Mouse (Mus musculus) frontal cortex, postnatal 14 days (tissue): ENCODE measurements at regions not wholly inside any gene's neighbourhood (a gene's known extent, or its start where the extent isn't known, plus 50 kb on each side); places are given as distances from the start of the nearest gene placed in this dataset.

Experiments
- DNase-seq, 2 experiments: peaks; one replicate each; pipeline ENCODE4 v3.0.0; 2022; ENCODE audit warnings: low spot score in 2 of 2

GRCm38 (mm10) chr14:73952511-73952910 is 291.5 kb downstream of the Gm21750 start:
- no peak for DNase-seq

- DNase-seq: no peak
These were observed 317.7 kb downstream of the Gm21750 start for GRCm38 (mm10) chr14:73978694-73979093.

DNA sequence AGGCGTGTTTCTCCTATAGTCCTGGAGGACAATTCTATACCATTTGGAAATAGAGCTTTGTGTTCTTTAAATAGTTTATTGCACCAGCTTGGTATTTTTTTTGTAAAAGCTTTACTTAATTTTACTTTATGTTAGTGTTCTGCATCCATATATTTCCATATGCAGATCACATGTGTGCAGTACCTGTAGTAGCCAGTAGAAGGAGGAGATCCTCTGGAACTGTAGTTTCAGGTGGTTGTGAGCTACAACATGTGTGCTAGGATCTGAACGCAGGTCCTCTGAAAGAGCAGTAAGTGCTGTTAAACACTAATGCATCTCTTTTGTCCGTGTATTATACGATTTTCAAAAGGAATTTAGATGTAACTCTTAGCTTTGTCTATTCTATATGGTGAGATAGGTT is 335.2 kb downstream of the Gm21750 start:
- DNase-seq: no peak

GRCm38 (mm10) chr14:73997796-73998195 is 336.8 kb downstream of the Gm21750 start:
- no peak for DNase-seq

DNA sequence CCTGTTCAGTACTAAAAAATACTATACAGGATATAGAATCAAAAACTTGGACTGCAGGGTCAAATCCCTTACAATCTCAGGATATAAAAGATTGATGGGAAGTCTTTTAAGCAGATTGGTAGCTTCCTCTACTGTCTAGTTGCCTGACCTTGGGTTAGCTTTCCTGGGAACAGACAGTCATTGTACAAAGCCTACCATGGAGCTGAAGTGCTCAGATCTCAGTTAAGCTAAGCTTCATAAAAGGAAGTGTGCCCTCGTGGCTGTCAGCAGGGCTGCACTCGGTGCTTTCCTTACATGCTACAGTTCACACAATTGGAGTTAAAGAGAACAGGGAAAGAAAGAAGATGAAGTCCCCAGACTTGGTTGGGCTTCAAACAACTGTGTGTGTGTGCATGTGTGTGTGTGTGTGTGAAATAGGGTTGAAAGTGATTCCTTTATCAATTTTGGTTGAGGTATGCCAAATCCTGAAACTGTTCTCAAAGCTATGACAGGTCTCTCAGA is 338.4 kb downstream of the Gm21750 start:
- DNase-seq: no peak

GRCm38 (mm10) chr14:74006911-74007310 is 345.9 kb downstream of the Gm21750 start:
- no peak for DNase-seq

DNA sequence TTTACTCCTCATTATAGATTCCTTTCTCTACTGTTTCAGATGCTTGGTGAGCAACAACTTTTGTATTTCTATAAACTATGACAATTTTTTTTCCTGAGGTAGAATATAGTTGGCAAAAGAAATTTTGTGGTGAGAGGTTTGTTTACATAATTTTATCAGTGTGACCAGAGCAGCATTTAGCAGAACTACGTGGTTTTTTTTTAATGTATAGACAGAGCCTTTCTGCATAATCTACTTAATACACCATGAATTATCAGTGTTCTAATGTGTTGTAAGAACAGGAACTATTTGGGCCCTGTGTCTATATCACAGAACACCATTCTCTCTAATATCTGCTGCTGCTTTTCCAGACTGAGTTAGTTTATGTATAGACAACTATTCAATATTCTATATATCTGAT is 350.5 kb downstream of the Gm21750 start:
- DNase-seq: no peak

DNA sequence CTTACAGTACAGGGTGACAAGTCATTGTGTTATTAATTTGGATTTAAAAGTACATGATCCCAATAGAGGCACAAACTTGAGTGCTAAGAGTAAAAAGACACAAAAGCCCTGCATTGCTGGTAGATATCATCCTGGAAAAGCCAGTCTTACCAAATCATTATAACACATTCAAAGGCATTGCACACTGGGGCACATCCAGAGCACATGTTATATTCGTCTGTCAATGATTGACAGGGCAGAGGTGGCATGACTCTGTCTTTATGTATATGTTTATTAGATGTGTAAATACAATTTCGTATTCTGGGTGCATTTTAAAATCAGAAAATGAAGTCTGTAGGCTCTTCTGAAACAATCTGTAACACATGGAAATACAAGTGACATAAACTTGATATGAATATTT is 358.4 kb downstream of the Gm21750 start:
- no peak for DNase-seq

DNA sequence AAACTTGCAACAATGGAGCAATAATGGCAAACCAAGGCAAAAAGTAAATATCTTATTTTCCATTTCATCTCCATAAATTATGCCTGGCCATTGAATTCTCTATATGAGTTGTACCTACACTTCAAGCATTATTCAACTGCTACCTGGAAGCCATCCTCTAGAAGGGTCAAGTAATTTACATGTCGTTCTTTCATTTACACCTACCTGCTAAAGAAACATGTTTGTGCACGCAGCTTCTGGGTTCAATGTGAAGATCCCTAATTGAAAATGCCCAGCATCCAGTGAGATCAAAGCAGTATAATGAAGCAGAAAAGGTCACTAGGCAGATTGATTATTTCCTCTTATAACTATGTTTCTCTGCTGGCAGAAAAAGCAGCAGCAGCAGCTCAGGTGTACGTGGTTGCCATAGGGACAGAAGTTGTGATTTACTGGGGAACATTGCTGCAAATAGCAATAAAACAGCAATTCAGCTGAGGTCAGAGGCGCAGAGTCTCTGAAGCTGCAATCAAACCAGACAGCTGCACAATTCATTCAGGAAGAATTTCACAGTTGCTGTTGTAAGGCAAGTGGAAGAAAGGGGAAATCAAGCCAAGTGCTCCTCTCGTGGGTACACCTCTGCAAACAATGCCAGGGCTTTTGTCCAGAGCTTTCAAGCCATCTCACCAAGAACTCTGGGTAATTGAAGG is 386.1 kb downstream of the Gm21750 start:
- no peak for DNase-seq

DNA sequence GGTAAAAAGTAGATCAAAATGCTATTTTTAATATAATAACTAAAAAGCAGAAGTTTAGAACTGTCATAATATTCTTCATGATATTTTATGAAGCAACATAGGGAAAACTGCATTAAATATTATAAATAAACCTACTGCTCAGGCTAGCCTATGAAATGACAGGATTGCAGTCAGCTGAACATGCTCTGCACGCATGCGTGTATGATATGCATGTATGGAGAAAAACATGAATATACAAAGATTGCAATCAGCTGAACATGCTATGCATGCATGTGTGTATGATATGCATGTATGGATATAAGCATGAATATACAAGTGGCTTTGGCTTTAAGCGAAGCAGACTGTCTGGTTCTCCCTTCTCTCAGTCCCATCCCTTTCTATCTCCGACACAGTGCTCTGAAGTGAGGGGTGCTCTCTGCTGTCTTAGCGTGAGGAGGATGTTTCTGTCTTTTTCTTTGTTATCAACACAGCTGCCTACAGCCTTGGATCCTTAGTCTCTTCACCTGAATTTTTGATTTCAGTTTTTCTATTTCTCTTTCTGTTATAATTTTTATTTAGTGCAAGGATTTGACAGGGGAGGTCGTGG is 386.8 kb downstream of the Gm21750 start:
- DNase-seq: no peak

DNA sequence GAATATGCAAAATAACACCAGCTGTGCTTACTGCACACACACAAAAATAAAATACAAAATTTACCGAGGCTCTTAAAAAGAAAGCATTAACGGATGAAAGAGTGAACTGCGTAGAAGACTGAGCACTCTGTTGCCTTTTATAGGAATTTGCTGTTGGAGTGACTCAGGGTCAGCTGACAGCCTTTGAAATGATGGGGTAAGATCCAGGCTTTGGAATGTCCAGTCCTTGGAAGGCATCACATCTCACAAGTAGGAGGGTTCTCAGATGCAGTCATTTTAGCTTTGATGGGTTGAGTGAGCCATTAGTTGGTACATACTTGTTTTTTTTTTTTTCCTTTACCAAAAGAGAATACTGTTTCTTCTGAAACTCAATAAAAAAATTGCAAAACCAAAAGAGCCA is 387.4 kb downstream of the Gm21750 start:
- DNase-seq: no peak

- no peak for DNase-seq
These were observed 405.0 kb downstream of the Gm21750 start for GRCm38 (mm10) chr14:74066051-74066450.

GRCm38 (mm10) chr14:74093016-74093415 is 432.0 kb downstream of the Gm21750 start:
- DNase-seq: no peak

GRCm38 (mm10) chr14:74099696-74100095 is 438.7 kb downstream of the Gm21750 start:
- DNase-seq: no peak

DNA sequence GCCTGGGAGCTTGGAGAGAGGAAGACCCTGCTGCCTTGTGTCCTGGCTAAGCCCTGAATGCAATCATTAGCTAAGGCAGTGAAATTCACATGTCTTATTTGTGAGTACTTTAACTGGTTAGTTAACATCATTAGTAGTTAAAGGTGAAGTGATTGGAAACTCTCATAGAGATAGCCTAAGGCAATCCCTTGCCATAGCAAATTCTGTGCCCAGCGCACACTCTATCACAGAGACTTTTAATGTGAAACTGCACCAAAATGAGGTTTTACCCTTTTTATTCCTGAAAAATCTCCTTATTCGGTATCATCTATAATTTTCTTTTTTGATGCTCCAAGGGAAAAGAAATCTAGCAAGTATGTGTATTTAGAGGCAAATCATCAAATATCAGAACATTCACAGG is 451.6 kb downstream of the Gm21750 start:
- no peak for DNase-seq

DNA sequence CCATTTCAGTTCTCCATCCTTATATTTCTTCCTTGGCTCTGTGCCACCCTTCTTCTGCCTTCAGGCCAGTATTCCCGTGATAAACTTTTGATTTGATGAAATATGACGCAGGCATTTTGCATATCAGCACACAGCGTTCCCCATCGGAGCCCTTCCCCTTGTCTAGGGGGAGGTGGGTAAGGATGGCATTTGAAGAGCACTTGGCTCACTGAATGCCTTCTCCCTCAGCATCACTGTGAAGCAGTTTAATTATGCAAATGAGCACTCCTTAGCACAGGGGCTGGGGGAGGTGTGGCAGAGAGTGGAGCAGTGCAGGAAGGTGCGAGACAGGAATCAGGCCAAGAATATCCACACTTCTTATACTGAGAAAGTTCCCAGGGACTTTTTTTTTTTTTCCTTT is 452.1 kb downstream of the Gm21750 start:
- DNase-seq: peak; percentile 31 to 36

- no peak for DNase-seq
These were observed 452.5 kb downstream of the Gm21750 start for GRCm38 (mm10) chr14:74113556-74113955.

- DNase-seq: no peak
These were observed 456.7 kb downstream of the Gm21750 start for GRCm38 (mm10) chr14:74117686-74118085.

- no peak for DNase-seq
These were observed 484.2 kb downstream of the Gm21750 start for GRCm38 (mm10) chr14:74145202-74145700.

DNA sequence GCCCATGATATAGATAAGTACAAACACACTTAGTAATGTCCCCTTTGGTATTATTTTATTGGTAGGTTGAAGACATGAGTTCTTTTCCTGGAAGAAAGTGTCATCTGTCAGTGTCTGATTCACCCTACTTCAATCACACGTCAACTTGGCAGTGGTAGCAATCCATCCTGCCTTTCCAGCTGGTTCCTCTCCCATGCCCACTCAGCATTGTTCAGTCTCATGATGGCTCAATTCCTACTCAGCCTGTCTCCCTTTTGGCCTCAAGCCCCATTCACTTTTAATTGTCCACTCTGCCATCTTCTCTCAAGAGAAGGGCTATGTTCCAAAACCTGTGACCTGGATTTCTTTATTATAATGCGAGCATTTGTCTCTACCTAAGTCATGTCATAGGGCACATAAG is 474.4 kb upstream of the Htr2a start:
- DNase-seq: no peak

- no peak for DNase-seq
These were observed 471.3 kb upstream of the Htr2a start for GRCm38 (mm10) chr14:74169131-74169875.

DNA sequence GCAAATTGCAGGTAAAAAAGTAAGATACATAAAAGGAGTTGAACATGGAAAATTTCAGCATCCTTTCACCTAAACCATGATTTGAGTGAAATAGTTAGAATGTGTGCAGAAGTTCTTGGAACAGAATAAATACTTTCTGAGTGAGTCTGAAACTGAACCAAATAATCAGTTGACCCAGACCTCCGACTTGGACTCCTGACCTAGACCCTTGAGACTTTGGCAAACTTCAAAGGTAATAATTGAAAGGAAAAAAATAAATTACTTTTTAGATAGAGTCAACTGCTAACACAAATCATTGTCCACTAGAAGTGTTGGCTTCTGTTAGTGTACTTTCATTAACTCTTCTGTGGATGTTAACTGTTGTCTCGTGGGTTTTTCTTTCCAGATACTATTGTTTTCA is 460.6 kb upstream of the Htr2a start:
- no peak for DNase-seq

- no peak for DNase-seq
These were observed 457.6 kb upstream of the Htr2a start for GRCm38 (mm10) chr14:74182996-74183395.
